Mouse (Mus musculus) embryo, embryonic 11 days (tissue): ENCODE measurements around the gene Dennd1c.

ENCODE experiments used
- DNase-seq: peaks from one replicate; pipeline ENCODE4 v3.0.0-alpha.2; 2015

Dennd1c gene

GRCm38 (mm10) chr17:57038978-57039377 is 39.3 kb downstream of the Dennd1c start:
- no peak for DNase-seq

- no peak for DNase-seq
Observed at GRCm38 (mm10) chr17:57032854-57033253, 45.5 kb downstream of the Dennd1c start.

GRCm38 (mm10) chr17:57031661-57032420 is 46.5 kb downstream of the Dennd1c start:
- DNase-seq = peak; percentile 100

GRCm38 (mm10) chr17:57030931-57031660 is 47.2 kb downstream of the Dennd1c start, which contains the start of gene Khsrp:
Gene Khsrp, minus strand, starts transcription at chr17:57031522.
- DNase-seq = peak; percentile 76

- peak; percentile 12 for DNase-seq
Observed at GRCm38 (mm10) chr17:57029691-57030090, 48.6 kb downstream of the Dennd1c start.

- no peak for DNase-seq
Observed at GRCm38 (mm10) chr17:57027471-57027870, 50.8 kb downstream of the Dennd1c start.

- DNase-seq = no peak
Observed at GRCm38 (mm10) chr17:57020960-57021359, 57.4 kb downstream of the Dennd1c start.

- no peak for DNase-seq
Observed at GRCm38 (mm10) chr17:57019693-57020092, 58.6 kb downstream of the Dennd1c start.
